In the genomic region with DNA sequence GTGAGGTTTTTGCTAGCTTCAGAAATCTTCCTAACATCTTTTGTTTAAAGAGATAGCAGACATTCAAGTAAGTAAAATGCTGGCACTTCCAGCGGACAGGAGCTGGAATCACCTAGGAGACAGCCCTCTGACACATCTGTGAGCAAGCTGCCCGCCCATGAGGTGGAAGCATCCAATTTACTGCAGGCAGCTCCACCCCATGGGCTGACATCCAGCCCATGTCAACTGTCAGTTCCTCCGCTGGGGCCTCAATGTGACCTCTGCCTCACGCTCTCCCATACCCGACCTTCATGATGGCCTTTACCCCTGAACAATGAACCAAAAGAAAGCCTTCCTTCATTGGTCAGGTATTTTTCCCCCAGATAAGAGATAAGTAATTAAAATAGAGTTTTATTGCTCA, we compare ENCODE assay signal across 11 mouse cellular contexts.
DNase-seq lines count a peak whose midpoint lies in the region; ATAC-seq and TF ChIP-seq lines count a peak whose summit lies in the region.
"Had no signal": no experiment of that assay in that cellular context is flagged by ENCODE, and none has a peak within 500 bp of the region (broad histone marks: within the 10 kb centered on the region; RNA-seq: fewer than 3 reads in every experiment).

No protein-coding gene starts in this region.

- H3K27me3 ChIP-seq in heart, adult 2 months (ENCODE audit: control insufficient read depth, insufficient read depth, low read length) = no peaks in the 10 kb centered on the region
- H3K27me3 ChIP-seq in liver, postnatal 0 days (ENCODE audit: insufficient read depth, low read length) = no peaks in the 10 kb centered on the region
- no peaks in the 10 kb centered on the region for H3K27me3 ChIP-seq in forebrain, embryonic 11.5 days (ENCODE audit: control insufficient read depth, insufficient read depth, low read length)

- H3K9ac ChIP-seq in heart, adult 2 months (ENCODE audit: low read depth, low read length) = no peak overlapping the region
- no peak overlapping the region for H3K9ac ChIP-seq in liver, postnatal 0 days (replicated peaks)
- no peak overlapping the region for H3K9ac ChIP-seq in forebrain, embryonic 11.5 days (ENCODE audit: low read length)

- H3K4me3 ChIP-seq in heart, adult 2 months = no peak overlapping the region
- no peak overlapping the region for H3K4me3 ChIP-seq in liver, postnatal 0 days (ENCODE audit: low read depth, low read length)
- no peak overlapping the region for H3K4me3 ChIP-seq in forebrain, embryonic 11.5 days (ENCODE audit: low read depth, low read length)
- H3K4me3 ChIP-seq: midbrain, embryonic 10.5 days had no signal

- peaks cover 9% of the 10 kb centered on the region for H3K4me1 ChIP-seq in heart, adult 2 months (ENCODE audit: control insufficient read depth, insufficient read depth, low read length)
- H3K4me1 ChIP-seq in liver, postnatal 0 days (ENCODE audit: insufficient read depth) = 0 out of 2 replicates have a peak, but pooled peaks cover 3% of the 10 kb centered on the region
- H3K4me1 ChIP-seq in forebrain, embryonic 11.5 days (replicated peaks; ENCODE audit: control insufficient read depth, insufficient read depth, low read length) = no peaks in the 10 kb centered on the region

- peak; percentile 56; the same call in 1 of the 2 replicates for ATAC-seq in liver, postnatal 0 days
- no peak for ATAC-seq in forebrain, embryonic 11.5 days (replicated peaks; ENCODE audit: low FRiP score)

- intact Hi-C loops in left cerebral cortex, postnatal 4 days (cut with DNase I) = no loop called here
- intact Hi-C loops in left cerebral cortex, postnatal 10 days (cut with DNase I) = no loop called here
- intact Hi-C loops in heart, adult 2 months (cut with DNase I) = no loop called here

- H3K36me3 ChIP-seq in heart, adult 2 months (ENCODE audit: control insufficient read depth, insufficient read depth, low read length) = peaks cover 19% of the 10 kb centered on the region
- H3K36me3 ChIP-seq in liver, postnatal 0 days (replicated peaks; ENCODE audit: insufficient read depth, low read length) = no peaks in the 10 kb centered on the region
- H3K36me3 ChIP-seq in forebrain, embryonic 11.5 days (ENCODE audit: control insufficient read depth, insufficient read depth, low read length) = no peaks in the 10 kb centered on the region

- H3K79me2 ChIP-seq in heart, adult 2 months (replicated peaks; ENCODE audit: control insufficient read depth, insufficient read depth, low read length) = peaks cover 3% of the 10 kb centered on the region; the same call in 1 of the 2 replicates

- TF ChIP-seq CTCF in heart, adult 2 months (IDR thresholded peaks at IDR 0.05) = no peak
- TF ChIP-seq CTCF in liver, postnatal 0 days (IDR thresholded peaks at IDR 0.05; ENCODE audit: low read depth) = no peak

- no peaks in the 10 kb centered on the region for H3K9me3 ChIP-seq in liver, postnatal 0 days (ENCODE audit: low read length)
- no peaks in the 10 kb centered on the region for H3K9me3 ChIP-seq in forebrain, embryonic 11.5 days (ENCODE audit: control insufficient read depth, low read length)
- H3K9me3 ChIP-seq: midbrain, embryonic 10.5 days had no signal

- peak overlapping the region; percentile 53; the same call in 1 of the 2 replicates for H3K27ac ChIP-seq in heart, adult 2 months
- H3K27ac ChIP-seq in liver, postnatal 0 days (ENCODE audit: low read depth) = no peak overlapping the region
- no peak overlapping the region for H3K27ac ChIP-seq in forebrain, embryonic 11.5 days (ENCODE audit: low read depth, low read length)
- H3K27ac ChIP-seq: midbrain, embryonic 10.5 days had no signal

- H3K4me2 ChIP-seq in liver, postnatal 0 days (ENCODE audit: low read depth, low read length) = no peak overlapping the region
- no peak overlapping the region for H3K4me2 ChIP-seq in forebrain, embryonic 11.5 days (ENCODE audit: low read depth, low read length, severe bottlenecking)

- WGBS in heart, adult 2 months = 31% methylated on average over 5 of the region's 5 CpGs
- 53% methylated on average over 5 of the region's 5 CpGs for WGBS in liver, postnatal 0 days (ENCODE audit: insufficient replicate concordance)
- WGBS in forebrain, embryonic 11.5 days = 76% methylated on average over 5 of the region's 5 CpGs

- no peak for TF ChIP-seq POLR2A in heart, adult 2 months (IDR thresholded peaks at IDR 0.05; ENCODE audit: insufficient read depth, low read depth, low read length)

- peak; percentile 19 for DNase-seq in left cerebral cortex, postnatal 4 days
- no peak for DNase-seq in left cerebral cortex, postnatal 10 days (ENCODE audit: extremely low spot score in 1 of 2, low spot score in 2 of 2)
- peak; percentile 59 to 62 for DNase-seq in adrenal gland, postnatal 36 days
- peak; percentile 55 to 81 for DNase-seq in heart, adult 2 months
- DNase-seq in liver, postnatal 0 days = no peak
- DNase-seq in thymus, postnatal 25 days = no peak
- DNase-seq in forebrain, embryonic 11.5 days (ENCODE audit: low spot score) = no peak
- DNase-seq: cerebellum, postnatal 25 days; spleen, adult 18-20 months; thymus, postnatal 14 days had no signal

- 0 out of 2 replicates have a peak, but pooled peaks have one; percentile 32 for TF ChIP-seq EP300 in heart, adult 2 months (IDR thresholded peaks at IDR 0.05; ENCODE audit: insufficient read depth, low read depth, low read length)
- TF ChIP-seq EP300 in liver, postnatal 0 days (IDR thresholded peaks at IDR 0.05; ENCODE audit: low read depth) = no peak

Comparison
In these comparisons a context has a peak if more than half of its experiments do, and no peak if none do; other contexts are left out.
1. DNase-seq: peak in left cerebral cortex, postnatal 4 days (single experiment), adrenal gland, postnatal 36 days (2 of 2) and heart, adult 2 months (2 of 2); none in left cerebral cortex, postnatal 10 days (0 of 2), liver, postnatal 0 days (single experiment), thymus, postnatal 25 days (single experiment) and forebrain, embryonic 11.5 days (single experiment).